Mouse (Mus musculus) erythroblast, embryonic 14.5 days (primary cell): ENCODE data around the gene Plb1.

ENCODE experiments used
- GATA1 ChIP-seq: IDR thresholded peaks from 2 replicates; pipeline ENCODE4 v1.6.1; 2012; ENCODE audit warnings: low read length, inconsistent platforms, mixed read lengths
- TAL1 ChIP-seq: IDR thresholded peaks from 3 replicates; pipeline ENCODE4 v1.6.1; 2012; ENCODE audit warnings: low read length, inconsistent platforms, mixed read lengths

- TF ChIP-seq TAL1 (no peak), GATA1 (no peak)
Observed at GRCm38 (mm10) chr5:32239337-32239736, 6.8 kb downstream of the Plb1 start.
